Mouse (Mus musculus) T-cell, adult 2 months (primary cell): ENCODE data around the gene Serpina3b.

Source experiments
- DNase-seq: peaks from one replicate; pipeline ENCODE4 v3.0.0; 2022; ENCODE audit warnings: low spot score

Serpina3b gene

DNA sequence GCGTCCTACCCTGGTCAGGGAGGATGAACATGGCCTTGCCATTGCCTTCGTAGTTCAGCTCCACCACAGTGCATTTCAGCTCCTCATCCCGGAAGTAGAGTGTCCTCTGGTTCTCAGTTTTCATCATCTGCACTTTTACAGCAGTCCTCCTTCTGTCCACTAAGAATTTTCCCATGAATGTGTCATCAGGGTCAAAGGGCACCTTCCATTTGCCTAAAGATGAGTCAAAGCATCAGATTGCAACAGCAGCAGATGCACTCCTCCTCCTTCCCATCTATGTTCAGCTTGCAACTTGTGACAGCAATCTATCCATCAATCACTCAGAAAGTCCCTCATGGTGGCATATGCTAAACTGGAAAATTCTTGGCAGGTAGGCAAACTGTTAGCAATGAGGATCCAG, 47.8 kb downstream of the Serpina3b start:
- DNase-seq, result no peak

DNA sequence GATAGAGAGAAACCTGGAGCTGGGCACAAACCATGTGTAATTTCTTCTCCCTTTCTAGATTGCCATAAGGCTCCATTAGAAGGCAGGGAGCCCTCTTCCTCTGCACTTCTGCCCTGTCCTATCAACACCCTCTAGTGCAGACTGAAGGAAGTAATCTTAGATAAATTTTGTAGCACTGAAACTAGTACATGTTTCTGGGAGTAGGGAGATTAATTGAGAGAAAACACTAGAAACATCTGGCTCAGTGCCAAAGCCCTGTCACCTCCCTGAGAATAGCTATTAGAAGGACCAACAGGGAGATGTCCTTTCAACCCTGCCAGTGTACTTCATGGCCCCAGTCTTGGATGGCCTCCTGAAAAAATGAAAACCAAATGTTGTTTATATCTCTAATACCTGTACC, 50.8 kb downstream of the Serpina3b start:
- no peak for DNase-seq

DNA sequence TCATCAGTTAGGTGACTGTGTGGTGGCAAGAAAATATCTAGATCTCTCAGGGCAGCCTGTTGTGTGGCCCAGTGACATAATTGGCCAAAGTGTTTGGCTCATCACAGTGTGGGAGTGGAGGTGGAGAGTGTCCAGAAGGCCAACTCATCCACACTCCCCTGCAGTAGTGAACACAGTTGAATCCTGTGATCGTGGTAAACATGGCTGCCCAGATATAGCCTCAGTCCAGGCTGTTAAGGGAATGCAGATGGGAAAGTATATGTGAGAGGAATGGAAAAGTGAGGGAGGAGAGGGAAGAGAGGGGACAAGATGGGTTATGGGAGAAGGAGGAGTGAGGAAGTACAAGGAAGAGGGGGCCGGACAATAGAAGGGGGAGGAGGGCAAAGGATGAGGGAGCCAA, 51.2 kb downstream of the Serpina3b start:
- no peak for DNase-seq

DNA sequence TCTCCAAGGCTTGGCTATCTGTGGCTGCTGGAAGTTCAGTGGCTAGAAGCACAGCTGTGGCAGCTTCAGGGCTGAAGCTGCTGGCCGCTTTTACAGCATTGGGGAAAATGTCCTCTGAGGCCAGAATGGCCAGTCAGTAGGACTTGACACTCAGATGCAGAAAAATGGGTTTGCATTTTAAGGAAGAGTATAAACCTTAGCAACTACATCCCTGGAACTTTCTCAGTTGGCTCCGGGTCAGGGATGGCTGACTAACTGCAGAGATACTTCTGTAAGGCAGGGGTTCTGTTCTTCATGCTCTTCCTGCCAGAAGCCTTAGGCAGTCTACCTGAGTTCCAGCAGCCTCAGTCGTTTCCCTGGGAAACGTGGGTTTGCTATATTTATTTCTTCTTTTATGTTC, 57.2 kb downstream of the Serpina3b start:
- no peak for DNase-seq

DNA sequence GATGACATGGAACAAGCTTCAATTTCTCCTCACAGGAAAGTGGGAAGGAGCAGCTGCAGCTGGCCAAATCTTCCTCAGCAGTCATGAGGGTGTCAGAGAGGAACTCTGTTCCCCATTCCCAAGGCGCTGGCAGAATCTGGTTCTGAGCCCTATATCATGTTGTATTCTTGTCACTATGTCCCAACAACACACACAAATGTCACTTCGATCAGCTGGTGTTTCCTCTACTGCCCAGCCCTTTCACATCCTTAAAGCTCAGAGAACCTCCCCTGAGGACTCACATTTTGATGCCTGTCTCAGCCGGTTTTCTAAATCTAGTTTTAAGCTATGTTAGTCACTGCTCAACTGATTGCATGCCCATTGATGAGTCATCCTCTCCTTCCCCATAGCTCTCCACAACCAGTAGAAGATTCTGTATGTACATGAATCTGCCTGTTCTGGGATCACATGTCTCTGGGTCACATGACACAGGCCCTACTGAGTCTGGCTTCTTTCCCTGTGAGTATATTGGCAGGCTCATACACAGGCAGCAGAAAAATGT, 58.3 kb downstream of the Serpina3b start:
- DNase-seq, result no peak
